Mouse (Mus musculus) hindbrain, embryonic 13.5 days (tissue): ENCODE measurements around the gene Ppfia4. TPM values are rescaled to one million over a fixed set of nuclear protein-coding genes. Genes with fewer than 3 reads are reported as not detected.
A peak's percentile ranks its signal among the peaks of the same experiment; 100 is the strongest.

ENCODE experiments used
- ATAC-seq: fragments of 200-750 bp; cut with Nextera tagmentation; 2 replicates; pipeline ENCODE4 v1.8.0; 2017; ENCODE audit warnings: moderate TSS enrichment; ENCODE audit not compliant: low FRiP score
- H3K27ac ChIP-seq: fragments of 300-500 bp; sonication (generic); 2 replicates; pipeline ENCODE4 v1.5.1; 2015; ENCODE audit warnings: inconsistent platforms, mild to moderate bottlenecking, moderate library complexity
- H3K27me3 ChIP-seq: fragments of 300-500 bp; sonication (generic); 2 replicates; pipeline ENCODE4 v1.6.1; 2015; ENCODE audit warnings: mild to moderate bottlenecking, inconsistent platforms
- H3K36me3 ChIP-seq: fragments of 300-500 bp; sonication (generic); 2 replicates; pipeline ENCODE4 v1.6.1; 2015; ENCODE audit warnings: mild to moderate bottlenecking, inconsistent platforms
- H3K4me1 ChIP-seq: fragments of 300-500 bp; sonication (generic); replicated peaks from 2 replicates; pipeline ENCODE4 v1.6.1; 2015; ENCODE audit warnings: inconsistent platforms
- H3K4me2 ChIP-seq: fragments of 300-500 bp; sonication (generic); 2 replicates; pipeline ENCODE4 v1.6.1; 2015; ENCODE audit warnings: inconsistent platforms, mild to moderate bottlenecking, moderate library complexity
- H3K4me3 ChIP-seq: fragments of 300-500 bp; sonication (generic); 2 replicates; pipeline ENCODE4 v1.5.1; 2015; ENCODE audit warnings: mild to moderate bottlenecking, inconsistent platforms
- H3K9ac ChIP-seq: fragments of 300-500 bp; sonication (generic); 2 replicates; pipeline ENCODE4 v1.6.1; 2015; ENCODE audit warnings: mild to moderate bottlenecking, inconsistent platforms
- H3K9me3 ChIP-seq: fragments of 300-500 bp; sonication (generic); 2 replicates; pipeline ENCODE4 v1.6.1; 2016; ENCODE audit warnings: inconsistent platforms
- WGBS: fragments of 180-500 bp; shearing (Covaris S2); methylation state at CpG from one replicate; pipeline ENCODE4 v1.1.7; 2015; 5-methylcytosine and 5-hydroxymethylcytosine counted together
- polyA plus RNA-seq: library from polyadenylated mRNA; unstranded; fragments of >200 nt; fragmentation: Nextera tagmentation; extraction: Ambion mirVana; gene quantifications from 2 replicates; pipeline ENCODE4 v1.2.1, GENCODE M21; 2015

Ppfia4 gene
- polyA plus RNA-seq, 1 experiment from 2014 or later, result 10.9 TPM

- no peaks in the 10 kb centered on the region for H3K9me3 ChIP-seq
- ATAC-seq, result no peak
- no peak overlapping the region for H3K9ac ChIP-seq
- H3K27ac ChIP-seq, result no peak overlapping the region
- no peak overlapping the region for H3K4me2 ChIP-seq
- H3K4me3 ChIP-seq, result no peak overlapping the region
- H3K36me3 ChIP-seq, result peaks cover 32% of the 10 kb centered on the region
- 0 out of 2 replicates have a peak, but pooled peaks cover 5% of the 10 kb centered on the region for H3K27me3 ChIP-seq
- H3K4me1 ChIP-seq, result no peaks in the 10 kb centered on the region
- WGBS, result 91% methylated on average over 7 of the region's 7 CpGs
These were observed 21.0 kb downstream of the Ppfia4 start for GRCm38 (mm10) chr1:134311760-134312159.

GRCm38 (mm10) chr1:134310729-134311128 lies 22.0 kb downstream of the Ppfia4 start:
- no peak for ATAC-seq
- 93% methylated on average over 3 of the region's 3 CpGs for WGBS
- H3K9me3 ChIP-seq, result no peaks in the 10 kb centered on the region

GRCm38 (mm10) chr1:134310291-134310690 lies 22.4 kb downstream of the Ppfia4 start:
- H3K27me3 ChIP-seq, result 0 out of 2 replicates have a peak, but pooled peaks cover 5% of the 10 kb centered on the region
- no peak overlapping the region for H3K27ac ChIP-seq
- 87% methylated on average over 2 of the region's 2 CpGs for WGBS
- H3K36me3 ChIP-seq, result peaks cover 25% of the 10 kb centered on the region
- H3K9me3 ChIP-seq, result no peaks in the 10 kb centered on the region
- H3K4me3 ChIP-seq, result no peak overlapping the region
- no peak overlapping the region for H3K9ac ChIP-seq
- no peak for ATAC-seq
- H3K4me2 ChIP-seq, result no peak overlapping the region
- no peaks in the 10 kb centered on the region for H3K4me1 ChIP-seq

More at GRCm38 (mm10) chr1:134310729-134311128, 22.0 kb downstream of the Ppfia4 start:
- no peak overlapping the region for H3K9ac ChIP-seq
- H3K4me1 ChIP-seq, result no peaks in the 10 kb centered on the region
- H3K27me3 ChIP-seq, result 0 out of 2 replicates have a peak, but pooled peaks cover 5% of the 10 kb centered on the region
- H3K36me3 ChIP-seq, result peaks cover 25% of the 10 kb centered on the region
- H3K4me2 ChIP-seq, result no peak overlapping the region
- H3K27ac ChIP-seq, result no peak overlapping the region
- no peak overlapping the region for H3K4me3 ChIP-seq

GRCm38 (mm10) chr1:134307409-134307808 lies 25.3 kb downstream of the Ppfia4 start:
- no peak overlapping the region for H3K4me2 ChIP-seq
- H3K9ac ChIP-seq, result no peak overlapping the region
- WGBS, result 34% methylated on average over 10 of the region's 10 CpGs
- no peak overlapping the region for H3K27ac ChIP-seq
- H3K27me3 ChIP-seq, result 0 out of 2 replicates have a peak, but pooled peaks cover 5% of the 10 kb centered on the region
- H3K4me1 ChIP-seq, result peaks cover 13% of the 10 kb centered on the region
- H3K36me3 ChIP-seq, result peaks cover 27% of the 10 kb centered on the region
- no peak for ATAC-seq
- no peak overlapping the region for H3K4me3 ChIP-seq
- no peaks in the 10 kb centered on the region for H3K9me3 ChIP-seq

GRCm38 (mm10) chr1:134304940-134305339 lies 27.8 kb downstream of the Ppfia4 start:
- Histone ChIP-seq H3K4me1 (peaks cover 16% of the 10 kb centered on the region), H3K9me3 (no peaks in the 10 kb centered on the region), H3K9ac (no peak overlapping the region), H3K27me3 (peaks cover 15% of the 10 kb centered on the region), H3K4me2 (no peak overlapping the region), H3K27ac (no peak overlapping the region), H3K36me3 (peaks cover 13% of the 10 kb centered on the region), H3K4me3 (no peak overlapping the region)
- no peak for ATAC-seq
- 93% methylated on average over 9 of the region's 9 CpGs for WGBS

- WGBS, result 30% methylated on average over 8 of the region's 8 CpGs
- no peak overlapping the region for H3K4me3 ChIP-seq
- peak overlapping the region; percentile 29; the same call in 1 of the 2 replicates for H3K9ac ChIP-seq
- no peak for ATAC-seq
- peaks cover 31% of the 10 kb centered on the region for H3K4me1 ChIP-seq
- H3K9me3 ChIP-seq, result no peaks in the 10 kb centered on the region
- peaks cover 7% of the 10 kb centered on the region; the same call in 1 of the 2 replicates for H3K36me3 ChIP-seq
- peak overlapping the region; percentile 79 for H3K27ac ChIP-seq
- no peak overlapping the region for H3K4me2 ChIP-seq
- H3K27me3 ChIP-seq, result peaks cover 37% of the 10 kb centered on the region
These were observed 30.0 kb downstream of the Ppfia4 start for GRCm38 (mm10) chr1:134302568-134303238.

GRCm38 (mm10) chr1:134298636-134299411 lies 33.9 kb downstream of the Ppfia4 start:
- Histone ChIP-seq H3K4me2 (peak overlapping the region; percentile 86), H3K36me3 (no peaks in the 10 kb centered on the region; the same call in 1 of the 2 replicates), H3K27me3 (peaks cover 48% of the 10 kb centered on the region), H3K9ac (peak overlapping the region; percentile 76), H3K4me1 (peaks cover 31% of the 10 kb centered on the region), H3K4me3 (peak overlapping the region; percentile 52), H3K9me3 (no peaks in the 10 kb centered on the region), H3K27ac (no peak overlapping the region)
- WGBS, result 9% methylated on average over 44 of the region's 59 CpGs
- ATAC-seq, result peak; percentile 65

- H3K4me2 ChIP-seq, result no peak overlapping the region
- no peaks in the 10 kb centered on the region for H3K9me3 ChIP-seq
- no peak overlapping the region for H3K9ac ChIP-seq
- no peak for ATAC-seq
- no peaks in the 10 kb centered on the region for H3K36me3 ChIP-seq
- H3K27ac ChIP-seq, result no peak overlapping the region
- no peak overlapping the region for H3K4me3 ChIP-seq
- WGBS, result 86% methylated on average over 8 of the region's 8 CpGs
- H3K27me3 ChIP-seq, result peaks cover 48% of the 10 kb centered on the region
- H3K4me1 ChIP-seq, result peaks cover 23% of the 10 kb centered on the region
These were observed 35.5 kb downstream of the Ppfia4 start for GRCm38 (mm10) chr1:134297265-134297664.

GRCm38 (mm10) chr1:134293738-134294604 lies 38.8 kb downstream of the Ppfia4 start:
- Histone ChIP-seq H3K27ac (no peak overlapping the region), H3K4me3 (no peak overlapping the region), H3K9ac (no peak overlapping the region), H3K4me1 (peaks cover 32% of the 10 kb centered on the region), H3K9me3 (no peaks in the 10 kb centered on the region), H3K36me3 (no peaks in the 10 kb centered on the region), H3K4me2 (no peak overlapping the region), H3K27me3 (peaks cover 24% of the 10 kb centered on the region)
- no peak for ATAC-seq
- 48% methylated on average over 3 of the region's 3 CpGs for WGBS

- no peak for ATAC-seq
- H3K4me3 ChIP-seq, result no peak overlapping the region
- WGBS, result 91% methylated on average over 7 of the region's 7 CpGs
These were observed 39.5 kb downstream of the Ppfia4 start for GRCm38 (mm10) chr1:134293276-134293675.

GRCm38 (mm10) chr1:134292601-134293000 lies 40.1 kb downstream of the Ppfia4 start:
- no peak overlapping the region for H3K4me3 ChIP-seq
- peaks cover 10% of the 10 kb centered on the region for H3K27me3 ChIP-seq
- 57% methylated on average over 9 of the region's 9 CpGs for WGBS
- H3K4me2 ChIP-seq, result no peak overlapping the region
- H3K27ac ChIP-seq, result no peak overlapping the region
- H3K9ac ChIP-seq, result no peak overlapping the region
- peaks cover 24% of the 10 kb centered on the region for H3K4me1 ChIP-seq
- no peaks in the 10 kb centered on the region for H3K9me3 ChIP-seq
- no peak for ATAC-seq
- no peaks in the 10 kb centered on the region for H3K36me3 ChIP-seq

More at GRCm38 (mm10) chr1:134293276-134293675, 39.5 kb downstream of the Ppfia4 start:
- H3K4me2 ChIP-seq, result no peak overlapping the region
- H3K4me1 ChIP-seq, result peaks cover 25% of the 10 kb centered on the region
- H3K9me3 ChIP-seq, result no peaks in the 10 kb centered on the region
- H3K9ac ChIP-seq, result no peak overlapping the region
- no peaks in the 10 kb centered on the region for H3K36me3 ChIP-seq
- no peak overlapping the region for H3K27ac ChIP-seq
- H3K27me3 ChIP-seq, result peaks cover 17% of the 10 kb centered on the region

GRCm38 (mm10) chr1:134292073-134292472 lies 40.7 kb downstream of the Ppfia4 start:
- Histone ChIP-seq H3K4me2 (no peak overlapping the region), H3K27me3 (peaks cover 5% of the 10 kb centered on the region), H3K27ac (no peak overlapping the region), H3K9me3 (no peaks in the 10 kb centered on the region), H3K4me1 (peaks cover 24% of the 10 kb centered on the region), H3K4me3 (no peak overlapping the region), H3K9ac (no peak overlapping the region), H3K36me3 (no peaks in the 10 kb centered on the region)
- 15% methylated on average over 5 of the region's 5 CpGs for WGBS
- ATAC-seq, result no peak
